Mouse (Mus musculus) liver, embryonic 14.5 days (tissue): ENCODE measurements at regions not wholly inside any gene's neighbourhood (a gene's known extent, or its start where the extent isn't known, plus 50 kb on each side); places are given as distances from the start of the nearest gene placed in this dataset.

Source experiments
- CTCF ChIP-seq: IDR thresholded peaks from 2 replicates; pipeline ENCODE4 v1.5.1; 2016; ENCODE audit warnings: antibody characterized with exemption, low read depth, control low read depth
- EP300 ChIP-seq: IDR thresholded peaks from 2 replicates; pipeline ENCODE4 v1.6.1; 2016; ENCODE audit warnings: antibody characterized with exemption, low read depth

DNA sequence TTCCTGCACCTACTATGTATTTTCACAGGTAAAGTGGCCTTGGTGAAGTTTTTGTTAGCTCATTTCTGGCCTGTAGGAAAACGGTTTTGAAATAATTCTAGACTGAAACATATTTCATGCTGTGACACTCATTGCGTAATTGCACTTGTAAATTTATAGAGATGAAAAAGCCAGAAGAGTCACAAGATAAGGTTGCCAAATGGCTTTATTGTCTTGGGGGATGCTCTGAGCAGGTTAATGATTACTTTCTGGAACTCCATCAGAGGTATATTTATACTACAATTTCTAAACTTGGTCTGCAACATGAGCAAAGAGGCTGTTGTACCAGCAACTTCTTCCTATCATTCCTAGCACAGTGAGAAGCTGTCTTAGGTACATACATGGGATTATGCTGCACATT, 370.9 kb downstream of the Epha7 start:
- TF ChIP-seq CTCF = no peak
- no peak for TF ChIP-seq EP300
